Mouse (Mus musculus) neural tube, embryonic 15.5 days (tissue): ENCODE data around the gene Slc27a5. TPM values are rescaled to one million over a fixed set of nuclear protein-coding genes. Genes with fewer than 3 reads are reported as not detected.
A peak's percentile ranks its signal among the peaks of the same experiment; 100 is the strongest.

Experiments used
- ATAC-seq: fragments of 200-750 bp; cut with Nextera tagmentation; 2 replicates; pipeline ENCODE4 v1.8.0; 2017; ENCODE audit warnings: mild to moderate bottlenecking, moderate TSS enrichment, moderate library complexity; ENCODE audit not compliant: low FRiP score
- H3K27ac ChIP-seq: fragments of 300-500 bp; sonication (generic); replicated peaks from 2 replicates; pipeline ENCODE4 v1.5.1; 2015; ENCODE audit warnings: mild to moderate bottlenecking, inconsistent platforms
- H3K27me3 ChIP-seq: fragments of 300-500 bp; sonication (generic); replicated peaks from 2 replicates; pipeline ENCODE4 v1.6.1; 2015; ENCODE audit warnings: inconsistent platforms
- H3K36me3 ChIP-seq: fragments of 300-500 bp; sonication (generic); 2 replicates; pipeline ENCODE4 v1.6.1; 2015; ENCODE audit warnings: inconsistent platforms
- H3K4me1 ChIP-seq: fragments of 300-500 bp; sonication (generic); 2 replicates; pipeline ENCODE4 v1.6.1; 2015; ENCODE audit warnings: inconsistent platforms
- H3K4me2 ChIP-seq: fragments of 300-500 bp; sonication (generic); 2 replicates; pipeline ENCODE4 v1.6.1; 2015; ENCODE audit warnings: inconsistent platforms, mild to moderate bottlenecking, moderate library complexity
- H3K4me3 ChIP-seq: fragments of 300-500 bp; sonication (generic); replicated peaks from 2 replicates; pipeline ENCODE4 v1.5.1; 2015; ENCODE audit warnings: mild to moderate bottlenecking, inconsistent platforms
- H3K9ac ChIP-seq: fragments of 300-500 bp; sonication (generic); replicated peaks from 2 replicates; pipeline ENCODE4 v1.6.1; 2015; ENCODE audit warnings: mild to moderate bottlenecking, inconsistent platforms
- H3K9me3 ChIP-seq: fragments of 300-500 bp; sonication (generic); replicated peaks from 2 replicates; pipeline ENCODE4 v1.6.1; 2016; ENCODE audit warnings: inconsistent platforms
- WGBS: fragments of 180-500 bp; shearing (Covaris S2); methylation state at CpG from one replicate; pipeline ENCODE4 v1.1.7; 2015; ENCODE audit warnings: mixed read lengths; 5-methylcytosine and 5-hydroxymethylcytosine counted together
- polyA plus RNA-seq: library from polyadenylated mRNA; unstranded; fragments of >200 nt; fragmentation: Nextera tagmentation; extraction: Ambion mirVana; gene quantifications from 2 replicates; pipeline ENCODE4 v1.2.1, GENCODE M21; 2015

Gene Slc27a5
- polyA plus RNA-seq, 1 experiment from 2014 or later, result 0.49 TPM

GRCm38 (mm10) chr7:12978931-12979722 lies 18.9 kb downstream of the Slc27a5 start:
- Histone ChIP-seq H3K36me3 (peaks cover 10% of the 10 kb centered on the region), H3K27ac (peak overlapping the region; percentile 95; the same call in 1 of the 2 replicates), H3K4me3 (peak overlapping the region; percentile 54), H3K9me3 (no peaks in the 10 kb centered on the region), H3K27me3 (no peaks in the 10 kb centered on the region), H3K9ac (peak overlapping the region; percentile 60; the same call in 1 of the 2 replicates), H3K4me2 (peak overlapping the region; percentile 85), H3K4me1 (peaks cover 21% of the 10 kb centered on the region)
- 82% methylated on average over 18 of the region's 18 CpGs for WGBS
- ATAC-seq, result no peak

DNA sequence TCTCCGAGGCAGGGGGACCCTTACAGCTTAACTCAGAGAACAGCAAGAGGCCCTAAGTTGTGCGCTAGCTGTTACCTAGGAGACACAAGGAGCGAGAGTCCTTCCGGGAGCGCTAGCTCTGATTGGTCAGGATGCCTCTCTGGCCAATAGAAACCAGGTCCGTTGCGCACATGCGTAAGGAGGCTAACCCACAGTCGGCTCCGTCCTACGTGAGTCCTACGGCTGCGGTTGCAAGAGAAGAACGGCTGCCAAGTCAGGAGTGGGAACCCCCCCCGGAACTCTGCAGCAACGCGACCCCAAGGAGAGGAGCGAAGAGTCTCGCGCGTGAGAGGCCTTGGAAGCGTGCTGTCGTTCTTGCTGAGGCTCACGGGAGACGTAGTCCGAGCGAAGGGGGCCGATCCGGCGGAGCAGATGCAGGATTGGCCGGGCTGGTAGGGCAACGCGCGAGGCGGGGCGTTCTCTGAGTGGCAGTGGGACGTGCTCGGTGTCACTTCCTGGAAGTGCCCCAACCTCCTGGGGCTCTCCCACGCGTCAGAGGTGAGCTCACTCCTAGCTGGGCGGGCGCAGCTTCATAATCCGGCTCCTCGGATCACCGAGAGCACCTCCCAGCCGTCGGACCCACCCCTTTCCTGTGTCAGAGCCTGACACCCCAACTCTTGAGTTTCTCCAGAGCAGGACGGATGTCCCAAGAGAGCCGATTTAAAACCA lies 20.2 kb downstream of the Slc27a5 start, which contains the start of gene Zfp446:
Gene Zfp446 (plus strand): TSS at position 167 of the 708 bp plus-strand sequence.
- Histone ChIP-seq H3K36me3 (peaks cover 7% of the 10 kb centered on the region), H3K9ac (peak within 1 kb of the TSS; percentile 60), H3K4me3 (peak within 1 kb of the TSS; percentile 54), H3K27me3 (no peaks in the 10 kb centered on the region), H3K4me1 (peaks cover 21% of the 10 kb centered on the region), H3K27ac (peak within 1 kb of the TSS; percentile 95), H3K9me3 (no peaks in the 10 kb centered on the region), H3K4me2 (peak within 1 kb of the TSS; percentile 85)
- under 1% methylated on average over 49 of the region's 49 CpGs for WGBS
- ATAC-seq, result peak; percentile 98

DNA sequence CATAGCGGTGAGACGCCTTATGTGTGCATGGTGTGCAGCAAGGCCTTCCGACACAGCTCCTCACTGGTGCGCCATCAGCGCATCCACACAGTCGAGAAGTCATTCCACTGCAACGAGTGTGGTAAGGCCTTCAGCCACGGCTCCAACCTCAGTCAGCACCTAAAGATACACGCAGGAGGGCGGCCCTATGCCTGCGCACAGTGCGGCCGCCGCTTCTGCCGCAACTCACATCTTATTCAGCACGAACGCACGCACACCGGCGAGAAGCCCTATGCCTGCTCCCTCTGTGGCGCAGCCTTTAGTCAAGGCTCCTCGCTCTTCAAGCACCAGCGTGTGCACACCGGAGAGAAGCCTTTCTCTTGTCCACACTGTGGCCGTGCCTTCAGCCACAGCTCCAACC lies 27.1 kb downstream of the Slc27a5 start:
- no peaks in the 10 kb centered on the region for H3K9me3 ChIP-seq
- H3K4me3 ChIP-seq, result no peak overlapping the region
- no peaks in the 10 kb centered on the region for H3K27me3 ChIP-seq
- no peak overlapping the region for H3K27ac ChIP-seq
- 96% methylated on average over 25 of the region's 25 CpGs for WGBS
- no peak overlapping the region for H3K4me2 ChIP-seq
- ATAC-seq, result no peak
- no peak overlapping the region for H3K9ac ChIP-seq
- peaks cover 21% of the 10 kb centered on the region for H3K4me1 ChIP-seq
- peaks cover 38% of the 10 kb centered on the region for H3K36me3 ChIP-seq

GRCm38 (mm10) chr7:12966104-12966845 lies 31.7 kb downstream of the Slc27a5 start:
- Histone ChIP-seq H3K4me3 (peak overlapping the region; percentile 77), H3K27ac (peak overlapping the region; percentile 92), H3K4me1 (peaks cover 35% of the 10 kb centered on the region), H3K9me3 (no peaks in the 10 kb centered on the region), H3K27me3 (no peaks in the 10 kb centered on the region), H3K4me2 (peak overlapping the region; percentile 94), H3K36me3 (peaks cover 27% of the 10 kb centered on the region), H3K9ac (peak overlapping the region; percentile 82)
- peak; percentile 62 for ATAC-seq
- WGBS, result 0% methylated on average over 29 of the region's 29 CpGs

DNA sequence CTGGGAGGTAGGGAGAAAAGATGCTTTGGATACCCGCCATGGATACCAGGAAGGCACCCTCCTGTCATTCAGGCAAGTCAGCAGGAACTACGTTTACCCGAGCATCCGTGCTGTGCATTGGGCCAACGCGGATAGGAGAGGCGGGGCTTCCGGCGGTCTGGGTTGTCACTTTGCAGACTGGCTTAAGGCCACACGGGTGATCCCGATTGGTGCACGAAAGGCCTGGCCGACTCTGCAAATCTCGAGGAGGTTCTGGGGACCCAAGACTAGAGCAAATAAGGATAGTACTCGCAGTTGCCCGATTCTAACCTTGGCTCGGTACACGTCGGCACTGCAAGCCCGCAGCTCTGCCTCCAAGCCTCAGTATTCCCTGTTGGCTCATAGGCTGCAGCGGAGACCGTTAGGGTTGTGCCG lies 32.3 kb downstream of the Slc27a5 start, which contains the start of gene Zfp324:
Gene Zfp324 (plus strand): TSS at position 161 of the 414 bp plus-strand sequence.
- no peaks in the 10 kb centered on the region for H3K27me3 ChIP-seq
- peaks cover 21% of the 10 kb centered on the region for H3K36me3 ChIP-seq
- H3K4me3 ChIP-seq, result peak within 1 kb of the TSS; percentile 77
- peak within 1 kb of the TSS; percentile 82 for H3K9ac ChIP-seq
- WGBS, result under 1% methylated on average over 23 of the region's 23 CpGs
- H3K27ac ChIP-seq, result peak within 1 kb of the TSS; percentile 92
- peaks cover 41% of the 10 kb centered on the region for H3K4me1 ChIP-seq
- peak; percentile 92 for ATAC-seq
- no peaks in the 10 kb centered on the region for H3K9me3 ChIP-seq
- peak within 1 kb of the TSS; percentile 94 for H3K4me2 ChIP-seq

GRCm38 (mm10) chr7:12961511-12962141 lies 36.4 kb downstream of the Slc27a5 start:
- H3K27me3 ChIP-seq, result no peaks in the 10 kb centered on the region
- H3K9me3 ChIP-seq, result no peaks in the 10 kb centered on the region
- peak; percentile 74 for ATAC-seq
- no peaks in the 10 kb centered on the region for H3K36me3 ChIP-seq
- H3K9ac ChIP-seq, result peak overlapping the region; percentile 66
- H3K4me2 ChIP-seq, result peak overlapping the region; percentile 70
- H3K4me3 ChIP-seq, result peak overlapping the region; percentile 53
- 1% methylated on average over 29 of the region's 29 CpGs for WGBS
- H3K4me1 ChIP-seq, result peaks cover 24% of the 10 kb centered on the region
- peak overlapping the region; percentile 89 for H3K27ac ChIP-seq

DNA sequence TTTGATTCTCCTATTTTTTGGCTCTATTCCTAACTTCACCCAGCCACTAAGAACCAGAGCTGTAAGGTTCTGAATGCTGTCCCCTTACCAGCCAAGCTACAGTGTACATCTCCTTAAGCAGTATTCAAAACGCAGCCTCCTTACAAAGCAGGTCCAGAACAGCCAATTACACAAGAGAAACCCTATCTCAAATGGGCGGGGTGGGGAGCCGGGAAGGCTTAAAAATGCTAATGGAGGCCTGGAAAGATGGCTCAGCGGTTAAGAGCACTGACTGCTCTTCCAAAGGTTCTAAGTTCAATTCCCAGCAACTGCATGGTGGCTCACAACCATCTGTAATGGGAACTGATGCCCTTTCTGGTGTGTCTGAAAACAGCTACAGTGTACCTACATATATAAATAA lies 38.3 kb downstream of the Slc27a5 start:
- no peak overlapping the region for H3K4me3 ChIP-seq
- ATAC-seq, result no peak
- no peaks in the 10 kb centered on the region for H3K9me3 ChIP-seq
- peaks cover 15% of the 10 kb centered on the region for H3K4me1 ChIP-seq
- 17% methylated on average over 4 of the region's 4 CpGs for WGBS
- H3K36me3 ChIP-seq, result no peaks in the 10 kb centered on the region
- no peak overlapping the region for H3K27ac ChIP-seq
- H3K4me2 ChIP-seq, result no peak overlapping the region
- H3K27me3 ChIP-seq, result no peaks in the 10 kb centered on the region
- H3K9ac ChIP-seq, result no peak overlapping the region

DNA sequence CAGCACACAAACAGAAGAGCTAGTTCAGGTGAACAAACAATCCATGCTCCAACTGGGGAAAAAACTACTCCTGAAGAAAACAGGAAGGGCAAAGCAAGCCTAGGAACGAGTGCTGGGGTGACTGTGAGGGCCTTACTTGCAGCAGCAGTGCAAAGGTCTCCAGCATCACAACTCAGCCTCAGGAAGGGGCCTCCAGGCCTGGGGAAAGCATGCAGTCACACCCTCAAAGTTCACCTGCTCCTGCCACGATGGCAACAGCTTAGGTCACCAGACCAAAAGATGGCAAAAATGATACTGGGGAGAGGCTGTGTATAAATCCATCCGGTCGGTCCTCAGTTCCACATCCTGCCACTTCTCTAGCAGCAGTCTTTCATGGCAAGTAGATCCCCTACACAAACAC lies 39.0 kb downstream of the Slc27a5 start:
- peaks cover 12% of the 10 kb centered on the region; the same call in 1 of the 2 replicates for H3K4me1 ChIP-seq
- no peak overlapping the region for H3K27ac ChIP-seq
- ATAC-seq, result no peak
- no peak overlapping the region for H3K4me3 ChIP-seq
- H3K9ac ChIP-seq, result no peak overlapping the region
- no peaks in the 10 kb centered on the region for H3K27me3 ChIP-seq
- no peaks in the 10 kb centered on the region for H3K9me3 ChIP-seq
- WGBS, result 81% methylated on average over 4 of the region's 4 CpGs
- no peak overlapping the region for H3K4me2 ChIP-seq
- H3K36me3 ChIP-seq, result no peaks in the 10 kb centered on the region

DNA sequence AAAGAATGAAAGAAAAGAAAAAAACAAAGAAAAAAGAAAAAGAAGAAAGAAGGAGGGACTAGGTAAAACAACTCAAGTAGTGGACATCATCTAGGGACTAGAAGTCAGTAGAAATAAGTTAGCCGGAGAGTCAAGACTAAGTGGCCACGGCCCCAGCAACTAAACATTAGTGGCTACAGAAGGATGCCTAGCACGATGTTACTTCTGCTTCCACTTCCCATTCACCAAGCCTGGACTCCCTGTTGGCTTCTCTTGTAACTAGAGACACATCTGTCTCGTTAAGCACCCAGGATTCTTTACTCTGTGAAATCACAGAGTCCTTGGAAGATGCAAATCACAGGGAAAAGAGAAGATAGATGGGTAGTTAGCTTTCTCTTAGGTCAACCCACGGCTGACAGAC lies 40.5 kb downstream of the Slc27a5 start:
- no peaks in the 10 kb centered on the region for H3K27me3 ChIP-seq
- no peak for ATAC-seq
- no peaks in the 10 kb centered on the region for H3K9me3 ChIP-seq
- H3K4me1 ChIP-seq, result peaks cover 12% of the 10 kb centered on the region; the same call in 1 of the 2 replicates
- no peak overlapping the region for H3K9ac ChIP-seq
- H3K4me3 ChIP-seq, result no peak overlapping the region
- WGBS, result 77% methylated on average over 5 of the region's 5 CpGs
- H3K36me3 ChIP-seq, result no peaks in the 10 kb centered on the region
- H3K27ac ChIP-seq, result no peak overlapping the region
- H3K4me2 ChIP-seq, result no peak overlapping the region

DNA sequence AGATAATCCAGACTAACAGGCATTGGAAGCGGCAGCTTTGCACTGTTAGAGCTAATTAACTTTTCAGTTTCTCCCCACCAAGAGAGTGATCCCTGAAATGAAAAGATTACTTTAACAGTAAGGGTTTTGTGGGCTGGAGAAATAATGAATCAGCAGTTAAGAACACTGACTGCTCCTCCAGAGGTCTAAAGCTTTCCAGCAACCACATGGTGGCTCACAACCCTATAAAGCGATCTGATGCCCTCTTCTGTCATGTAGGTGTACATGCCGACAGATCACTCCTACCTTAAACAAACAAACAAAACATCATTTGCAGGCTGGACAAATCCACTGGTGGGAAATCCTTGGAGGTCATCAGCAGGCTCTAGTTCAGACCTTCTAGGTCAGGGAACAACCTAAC lies 43.1 kb downstream of the Slc27a5 start:
- peak; percentile 63; the same call in 1 of the 2 replicates for ATAC-seq
- H3K27ac ChIP-seq, result no peak overlapping the region
- H3K9ac ChIP-seq, result no peak overlapping the region
- no peak overlapping the region for H3K4me2 ChIP-seq
- peaks cover 6% of the 10 kb centered on the region for H3K4me1 ChIP-seq
- H3K36me3 ChIP-seq, result no peaks in the 10 kb centered on the region
- WGBS, result 61% methylated on average over 3 of the region's 3 CpGs
- H3K27me3 ChIP-seq, result no peaks in the 10 kb centered on the region
- no peaks in the 10 kb centered on the region for H3K9me3 ChIP-seq
- H3K4me3 ChIP-seq, result no peak overlapping the region

GRCm38 (mm10) chr7:12949872-12950229 lies 48.1 kb downstream of the Slc27a5 start:
- Histone ChIP-seq H3K4me3 (peak overlapping the region; percentile 45), H3K4me1 (peaks cover 13% of the 10 kb centered on the region), H3K4me2 (peak overlapping the region; percentile 73), H3K27ac (peak overlapping the region; percentile 91), H3K9me3 (no peaks in the 10 kb centered on the region), H3K27me3 (no peaks in the 10 kb centered on the region), H3K36me3 (no peaks in the 10 kb centered on the region), H3K9ac (peak overlapping the region; percentile 51)
- 6% methylated on average over 16 of the region's 16 CpGs for WGBS
- peak; percentile 48 for ATAC-seq
